Mouse (Mus musculus) neural tube, embryonic 15.5 days (tissue): Measurements from ENCODE around the gene Adcy2. TPM values are rescaled to one million over a fixed set of nuclear protein-coding genes. Genes with fewer than 3 reads are reported as not detected.

ENCODE experiments used
- ATAC-seq: fragments of 200-750 bp; cut with Nextera tagmentation; 2 replicates; pipeline ENCODE4 v1.8.0; 2017; ENCODE audit warnings: mild to moderate bottlenecking, moderate TSS enrichment, moderate library complexity; ENCODE audit not compliant: low FRiP score
- H3K27ac ChIP-seq: fragments of 300-500 bp; sonication (generic); replicated peaks from 2 replicates; pipeline ENCODE4 v1.5.1; 2015; ENCODE audit warnings: mild to moderate bottlenecking, inconsistent platforms
- H3K27me3 ChIP-seq: fragments of 300-500 bp; sonication (generic); replicated peaks from 2 replicates; pipeline ENCODE4 v1.6.1; 2015; ENCODE audit warnings: inconsistent platforms
- H3K36me3 ChIP-seq: fragments of 300-500 bp; sonication (generic); 2 replicates; pipeline ENCODE4 v1.6.1; 2015; ENCODE audit warnings: inconsistent platforms
- H3K4me1 ChIP-seq: fragments of 300-500 bp; sonication (generic); 2 replicates; pipeline ENCODE4 v1.6.1; 2015; ENCODE audit warnings: inconsistent platforms
- H3K4me2 ChIP-seq: fragments of 300-500 bp; sonication (generic); 2 replicates; pipeline ENCODE4 v1.6.1; 2015; ENCODE audit warnings: inconsistent platforms, mild to moderate bottlenecking, moderate library complexity
- H3K4me3 ChIP-seq: fragments of 300-500 bp; sonication (generic); replicated peaks from 2 replicates; pipeline ENCODE4 v1.5.1; 2015; ENCODE audit warnings: mild to moderate bottlenecking, inconsistent platforms
- H3K9ac ChIP-seq: fragments of 300-500 bp; sonication (generic); replicated peaks from 2 replicates; pipeline ENCODE4 v1.6.1; 2015; ENCODE audit warnings: mild to moderate bottlenecking, inconsistent platforms
- H3K9me3 ChIP-seq: fragments of 300-500 bp; sonication (generic); replicated peaks from 2 replicates; pipeline ENCODE4 v1.6.1; 2016; ENCODE audit warnings: inconsistent platforms
- WGBS: fragments of 180-500 bp; shearing (Covaris S2); methylation state at CpG from one replicate; pipeline ENCODE4 v1.1.7; 2015; ENCODE audit warnings: mixed read lengths; 5-methylcytosine and 5-hydroxymethylcytosine counted together
- polyA plus RNA-seq: library from polyadenylated mRNA; unstranded; fragments of >200 nt; fragmentation: Nextera tagmentation; extraction: Ambion mirVana; gene quantifications from 2 replicates; pipeline ENCODE4 v1.2.1, GENCODE M21; 2015

The Adcy2 gene
- polyA plus RNA-seq = 17.0 and 22.0 TPM in 2 replicates

GRCm38 (mm10) chr13:68998918-68999801 is at the start of gene Adcy2:
Adcy2 (minus strand) TSS chr13:68999541.
- H3K4me1 ChIP-seq = peaks cover 31% of the 10 kb centered on the region
- H3K4me3 ChIP-seq = peak within 1 kb of the TSS; percentile 66
- peaks cover 5% of the 10 kb centered on the region; the same call in 1 of the 2 replicates for H3K27me3 ChIP-seq
- H3K9ac ChIP-seq = peak within 1 kb of the TSS; percentile 70
- H3K36me3 ChIP-seq = no peaks in the 10 kb centered on the region
- no peaks in the 10 kb centered on the region for H3K9me3 ChIP-seq
- H3K4me2 ChIP-seq = peak within 1 kb of the TSS; percentile 87
- under 1% methylated on average over 52 of the region's 106 CpGs for WGBS
- peak within 1 kb of the TSS; percentile 77 for H3K27ac ChIP-seq
- peak; percentile 81 for ATAC-seq

GRCm38 (mm10) chr13:69036991-69037597 is 37.8 kb upstream of the Adcy2 start:
- no peak overlapping the region for H3K4me3 ChIP-seq
- no peaks in the 10 kb centered on the region for H3K27me3 ChIP-seq
- H3K4me1 ChIP-seq = no peaks in the 10 kb centered on the region
- no peak overlapping the region for H3K9ac ChIP-seq
- no peaks in the 10 kb centered on the region for H3K9me3 ChIP-seq
- 90% methylated on average over 5 of the region's 5 CpGs for WGBS
- H3K4me2 ChIP-seq = no peak overlapping the region
- no peaks in the 10 kb centered on the region for H3K36me3 ChIP-seq
- ATAC-seq = no peak
- H3K27ac ChIP-seq = no peak overlapping the region

GRCm38 (mm10) chr13:69034621-69035020 is 35.3 kb upstream of the Adcy2 start:
- H3K4me3 ChIP-seq = no peak overlapping the region
- no peaks in the 10 kb centered on the region for H3K4me1 ChIP-seq
- WGBS = 91% methylated on average over 1 of the region's 1 CpGs
- H3K9me3 ChIP-seq = no peaks in the 10 kb centered on the region
- ATAC-seq = no peak
- no peaks in the 10 kb centered on the region for H3K36me3 ChIP-seq
- no peak overlapping the region for H3K4me2 ChIP-seq
- no peak overlapping the region for H3K27ac ChIP-seq
- H3K9ac ChIP-seq = no peak overlapping the region
- H3K27me3 ChIP-seq = no peaks in the 10 kb centered on the region

GRCm38 (mm10) chr13:69033532-69033931 is 34.2 kb upstream of the Adcy2 start:
- no peaks in the 10 kb centered on the region for H3K4me1 ChIP-seq
- H3K9me3 ChIP-seq = no peaks in the 10 kb centered on the region
- no peak overlapping the region for H3K27ac ChIP-seq
- H3K36me3 ChIP-seq = no peaks in the 10 kb centered on the region
- no peaks in the 10 kb centered on the region for H3K27me3 ChIP-seq
- ATAC-seq = no peak
- H3K4me2 ChIP-seq = no peak overlapping the region
- H3K9ac ChIP-seq = no peak overlapping the region
- 84% methylated on average over 7 of the region's 7 CpGs for WGBS
- H3K4me3 ChIP-seq = no peak overlapping the region

- Histone ChIP-seq H3K27ac (no peak overlapping the region), H3K27me3 (no peaks in the 10 kb centered on the region), H3K9ac (no peak overlapping the region), H3K4me3 (no peak overlapping the region), H3K4me2 (no peak overlapping the region), H3K36me3 (no peaks in the 10 kb centered on the region), H3K4me1 (no peaks in the 10 kb centered on the region), H3K9me3 (no peaks in the 10 kb centered on the region)
- WGBS = 83% methylated on average over 4 of the region's 4 CpGs
- no peak for ATAC-seq
Measured at GRCm38 (mm10) chr13:69029078-69029757, 29.9 kb upstream of the Adcy2 start.

GRCm38 (mm10) chr13:69024964-69025363 is 25.6 kb upstream of the Adcy2 start:
- ATAC-seq = no peak
- no peak overlapping the region for H3K27ac ChIP-seq
- H3K9ac ChIP-seq = no peak overlapping the region
- H3K27me3 ChIP-seq = no peaks in the 10 kb centered on the region
- H3K4me1 ChIP-seq = no peaks in the 10 kb centered on the region
- no peaks in the 10 kb centered on the region for H3K9me3 ChIP-seq
- WGBS = 42% methylated on average over 2 of the region's 2 CpGs
- H3K36me3 ChIP-seq = no peaks in the 10 kb centered on the region
- H3K4me2 ChIP-seq = no peak overlapping the region
- no peak overlapping the region for H3K4me3 ChIP-seq

- no peaks in the 10 kb centered on the region for H3K9me3 ChIP-seq
- H3K36me3 ChIP-seq = no peaks in the 10 kb centered on the region
- WGBS = 95% methylated on average over 2 of the region's 2 CpGs
- no peak overlapping the region for H3K27ac ChIP-seq
- no peak overlapping the region for H3K9ac ChIP-seq
- no peaks in the 10 kb centered on the region for H3K4me1 ChIP-seq
- no peak overlapping the region for H3K4me2 ChIP-seq
- no peak overlapping the region for H3K4me3 ChIP-seq
- H3K27me3 ChIP-seq = no peaks in the 10 kb centered on the region
- no peak for ATAC-seq
Measured at GRCm38 (mm10) chr13:69023239-69023638, 23.9 kb upstream of the Adcy2 start.

GRCm38 (mm10) chr13:69020574-69020973 is 21.2 kb upstream of the Adcy2 start:
- no peaks in the 10 kb centered on the region for H3K27me3 ChIP-seq
- no peaks in the 10 kb centered on the region for H3K4me1 ChIP-seq
- H3K36me3 ChIP-seq = no peaks in the 10 kb centered on the region
- 79% methylated on average over 2 of the region's 2 CpGs for WGBS
- H3K9ac ChIP-seq = no peak overlapping the region
- no peak overlapping the region for H3K4me3 ChIP-seq
- no peak overlapping the region for H3K27ac ChIP-seq
- no peak overlapping the region for H3K4me2 ChIP-seq
- no peak for ATAC-seq
- no peaks in the 10 kb centered on the region for H3K9me3 ChIP-seq

GRCm38 (mm10) chr13:69006915-69007314 is 7.6 kb upstream of the Adcy2 start:
- no peak overlapping the region for H3K4me3 ChIP-seq
- H3K4me2 ChIP-seq = no peak overlapping the region
- H3K27ac ChIP-seq = no peak overlapping the region
- no peaks in the 10 kb centered on the region for H3K9me3 ChIP-seq
- H3K4me1 ChIP-seq = peaks cover 4% of the 10 kb centered on the region; the same call in 1 of the 2 replicates
- H3K36me3 ChIP-seq = no peaks in the 10 kb centered on the region
- ATAC-seq = no peak
- H3K27me3 ChIP-seq = no peaks in the 10 kb centered on the region
- no peak overlapping the region for H3K9ac ChIP-seq
- 75% methylated on average over 5 of the region's 5 CpGs for WGBS

GRCm38 (mm10) chr13:69006091-69006490 is 6.8 kb upstream of the Adcy2 start:
- H3K36me3 ChIP-seq = no peaks in the 10 kb centered on the region
- ATAC-seq = no peak
- 83% methylated on average over 4 of the region's 4 CpGs for WGBS
- H3K4me1 ChIP-seq = peaks cover 4% of the 10 kb centered on the region
- no peak overlapping the region for H3K27ac ChIP-seq
- H3K4me2 ChIP-seq = no peak overlapping the region
- no peak overlapping the region for H3K9ac ChIP-seq
- no peaks in the 10 kb centered on the region for H3K9me3 ChIP-seq
- H3K4me3 ChIP-seq = no peak overlapping the region
- H3K27me3 ChIP-seq = no peaks in the 10 kb centered on the region

- no peaks in the 10 kb centered on the region for H3K9me3 ChIP-seq
- H3K9ac ChIP-seq = no peak overlapping the region
- ATAC-seq = no peak
- H3K4me2 ChIP-seq = no peak overlapping the region
- H3K4me1 ChIP-seq = peaks cover 9% of the 10 kb centered on the region
- H3K27ac ChIP-seq = no peak overlapping the region
- H3K36me3 ChIP-seq = no peaks in the 10 kb centered on the region
- H3K27me3 ChIP-seq = peaks cover 5% of the 10 kb centered on the region; the same call in 1 of the 2 replicates
- no peak overlapping the region for H3K4me3 ChIP-seq
- 84% methylated on average over 4 of the region's 4 CpGs for WGBS
Measured at GRCm38 (mm10) chr13:69004406-69004805, 5.1 kb upstream of the Adcy2 start.
